9 mouse cellular contexts compared by ENCODE assay signal in the genomic region with DNA sequence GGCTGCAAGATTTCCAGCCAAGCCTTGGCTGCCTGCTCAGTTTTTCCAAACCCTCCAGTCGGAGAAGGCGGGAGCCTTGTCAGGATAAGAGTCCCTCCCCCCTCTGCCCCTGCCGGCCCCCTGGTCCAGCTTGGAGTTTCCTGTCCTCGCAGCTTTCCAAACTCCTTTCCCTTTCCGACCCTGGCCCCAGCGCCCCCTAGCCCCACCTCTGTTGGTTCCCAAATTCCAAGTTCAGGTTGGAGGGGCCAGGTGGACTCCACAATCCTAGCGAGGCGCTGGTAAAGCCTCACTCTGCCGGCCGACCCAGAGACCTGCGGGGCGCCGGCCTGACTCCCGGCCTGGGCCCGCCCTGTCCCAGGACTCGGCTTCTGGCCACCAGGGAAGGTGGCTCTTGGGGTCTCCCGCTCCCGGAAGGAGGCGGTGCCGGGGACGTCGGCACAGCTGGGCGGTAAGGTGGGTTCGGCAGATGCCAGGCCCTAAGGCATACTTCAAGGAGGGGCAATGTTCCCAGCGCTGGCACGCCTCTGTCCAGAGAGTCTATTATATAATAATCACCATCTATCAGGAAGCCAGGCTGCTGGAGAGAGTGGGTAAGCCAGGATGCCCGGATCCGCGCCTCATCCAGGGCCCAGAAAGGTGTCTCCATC. TPM values are rescaled to one million over a fixed set of nuclear protein-coding genes. Genes with fewer than 3 reads are reported as not detected.
A peak's percentile ranks its signal among the peaks of the same experiment; 100 is the strongest.
DNase-seq lines count a peak whose midpoint lies in the region; ATAC-seq and TF ChIP-seq lines count a peak whose summit lies in the region.
"Had no signal": no experiment of that assay in that cellular context is flagged by ENCODE, and none has a peak within 500 bp of the region (broad histone marks: within the 10 kb centered on the region; RNA-seq: fewer than 3 reads in every experiment).

No protein-coding gene starts in this region.

- under 1% methylated on average over 29 of the region's 29 CpGs for WGBS in hindbrain, embryonic 16.5 days
- under 1% methylated on average over 29 of the region's 29 CpGs for WGBS in midbrain, embryonic 10.5 days
- WGBS in stomach, postnatal 0 days = under 1% methylated on average over 28 of the region's 29 CpGs

- no peaks in the 10 kb centered on the region for H3K27me3 ChIP-seq in hindbrain, embryonic 16.5 days (replicated peaks; ENCODE audit: control insufficient read depth, insufficient read depth, low read length)
- H3K27me3 ChIP-seq in midbrain, embryonic 10.5 days (ENCODE audit: low read depth, poor library complexity, severe bottlenecking) = peaks cover 23% of the 10 kb centered on the region
- no peaks in the 10 kb centered on the region for H3K27me3 ChIP-seq in stomach, postnatal 0 days (ENCODE audit: control insufficient read depth, insufficient read depth, low read length)

- TF ChIP-seq EP300 in stomach, postnatal 0 days (optimal IDR thresholded peaks at IDR 0.05) = no peak

- peak; percentile 63 for ATAC-seq in hindbrain, embryonic 16.5 days
- peak; percentile 49 for ATAC-seq in stomach, postnatal 0 days (ENCODE audit: low FRiP score, low TSS enrichment)

- peaks cover 20% of the 10 kb centered on the region for H3K4me1 ChIP-seq in hindbrain, embryonic 16.5 days (ENCODE audit: control insufficient read depth, insufficient read depth, low read depth, low read length)
- H3K4me1 ChIP-seq in midbrain, embryonic 10.5 days = peaks cover 56% of the 10 kb centered on the region
- H3K4me1 ChIP-seq in stomach, postnatal 0 days (replicated peaks; ENCODE audit: control insufficient read depth, insufficient read depth) = no peaks in the 10 kb centered on the region

- peak overlapping the region; percentile 96 for H3K4me2 ChIP-seq in hindbrain, embryonic 16.5 days (ENCODE audit: low read length)
- peak overlapping the region; percentile 95 for H3K4me2 ChIP-seq in stomach, postnatal 0 days (replicated peaks; ENCODE audit: low read depth)

- H3K4me3 ChIP-seq in gastrocnemius, adult 2 months = peak overlapping the region; percentile 81
- H3K4me3 ChIP-seq in hindbrain, embryonic 16.5 days (ENCODE audit: low read length) = peak overlapping the region; percentile 65
- H3K4me3 ChIP-seq in midbrain, embryonic 10.5 days = peak overlapping the region; percentile 81
- H3K4me3 ChIP-seq in stomach, postnatal 0 days (ENCODE audit: low read depth, low read length) = peak overlapping the region; percentile 75

- peak overlapping the region; percentile 95 for H3K27ac ChIP-seq in gastrocnemius, adult 2 months
- H3K27ac ChIP-seq in hindbrain, embryonic 16.5 days (ENCODE audit: low read depth, low read length) = peak overlapping the region; percentile 98
- H3K27ac ChIP-seq in midbrain, embryonic 10.5 days (replicated peaks) = peak overlapping the region; percentile 95
- H3K27ac ChIP-seq in stomach, postnatal 0 days (replicated peaks) = peak overlapping the region; percentile 98

- TF ChIP-seq CTCF in gastrocnemius, adult 2 months (IDR thresholded peaks at IDR 0.05) = peak; percentile 23; the same call in 1 of the 2 replicates
- TF ChIP-seq CTCF in stomach, postnatal 0 days (IDR thresholded peaks at IDR 0.05; ENCODE audit: low read depth) = peak; percentile 43

- DNase-seq in adrenal gland, adult (ENCODE audit: inconsistent age in 2 of 2, low spot score in 1 of 2) = peak; percentile 88 to 94
- DNase-seq in adrenal gland, adult 8-10 months = no peak
- peak; percentile 83 for DNase-seq in cerebellum, adult 9-10 months
- DNase-seq in gastrocnemius, adult 2 months = peak; percentile 90
- peak; percentile 76 to 80 for DNase-seq in left cerebral cortex, postnatal 36 days (ENCODE audit: low spot score in 2 of 2)
- DNase-seq in midbrain, embryonic 10.5 days (ENCODE audit: low spot score) = peak; percentile 96
- DNase-seq in stomach, postnatal 0 days (ENCODE audit: low spot score) = peak; percentile 88

- H3K36me3 ChIP-seq in hindbrain, embryonic 16.5 days (ENCODE audit: control insufficient read depth, insufficient read depth, low read length) = no peaks in the 10 kb centered on the region
- H3K36me3 ChIP-seq in midbrain, embryonic 10.5 days = no peaks in the 10 kb centered on the region
- no peaks in the 10 kb centered on the region for H3K36me3 ChIP-seq in stomach, postnatal 0 days (ENCODE audit: control insufficient read depth, insufficient read depth, low read length)

- intact Hi-C loops in gastrocnemius, adult 2 months (cut with DNase I) = no loop called here
- intact Hi-C loops in left cerebral cortex, postnatal 36 days (cut with DNase I) = loop anchor here (1.0 to 2.0 kb wide), 2 partner anchors 20 to 25 kb away; partner anchors contain the start of gene Upk2

- peak overlapping the region; percentile 90 for H3K9ac ChIP-seq in hindbrain, embryonic 16.5 days (ENCODE audit: low read depth, low read length)
- peak overlapping the region; percentile 68 for H3K9ac ChIP-seq in stomach, postnatal 0 days (ENCODE audit: low read length)

- H3K9me3 ChIP-seq in hindbrain, embryonic 16.5 days (ENCODE audit: control insufficient read depth, low read length) = no peaks in the 10 kb centered on the region
- 0 out of 2 replicates have a peak, but pooled peaks cover 3% of the 10 kb centered on the region for H3K9me3 ChIP-seq in midbrain, embryonic 10.5 days (replicated peaks)
- no peaks in the 10 kb centered on the region for H3K9me3 ChIP-seq in stomach, postnatal 0 days (ENCODE audit: control insufficient read depth, low read length)

RNA-seq across cellular contexts. Expression of gene Bcl9l, which starts 3.5 kb away (rescaled TPM):
- total RNA-seq in adrenal gland, adult 8-10 months (2022) = 10 to 100 TPM; 48.9 to 76.1 (median 66.7) TPM
- 10 to 100 TPM; 38.3 to 43.6 TPM for total RNA-seq in gastrocnemius, adult 2 months (2021)
- polyA plus RNA-seq in hindbrain, embryonic 16.5 days (2015; fragmentation: Nextera tagmentation; extraction: Ambion mirVana) = 9.7 and 11.1 TPM in 2 replicates
- 10 to 100 TPM; 58.1 to 70.0 TPM for total RNA-seq in left cerebral cortex, postnatal 36 days (2021)
- 3.9 and 4.7 TPM in 2 replicates for polyA plus RNA-seq in midbrain, embryonic 10.5 days (2016; fragmentation: Nextera tagmentation; extraction: Ambion mirVana)
- polyA plus RNA-seq in stomach, postnatal 0 days (2015; fragmentation: Nextera tagmentation; extraction: Ambion mirVana) = 5.2 and 6.1 TPM in 2 replicates

RNA-seq across cellular contexts. Expression of gene Upk2, which starts 24.3 kb away (rescaled TPM):
- not detected for total RNA-seq in adrenal gland, adult 8-10 months (2022)
- under 1 TPM; 0.22 to 0.23 TPM for total RNA-seq in gastrocnemius, adult 2 months (2021)
- polyA plus RNA-seq in hindbrain, embryonic 16.5 days (2015; fragmentation: Nextera tagmentation; extraction: Ambion mirVana) = not detected in 2 replicates
- total RNA-seq in left cerebral cortex, postnatal 36 days (2021) = not detected
- not detected in 2 replicates for polyA plus RNA-seq in midbrain, embryonic 10.5 days (2016; fragmentation: Nextera tagmentation; extraction: Ambion mirVana)
- 5.4 and 7.0 TPM in 2 replicates for polyA plus RNA-seq in stomach, postnatal 0 days (2015; fragmentation: Nextera tagmentation; extraction: Ambion mirVana)
- total RNA-seq: layer of hippocampus, postnatal 25 days had no signal

RNA-seq across cellular contexts. Expression of gene Foxr1, which starts 38.1 kb away (rescaled TPM):
- total RNA-seq in adrenal gland, adult 8-10 months (2022) = not detected
- total RNA-seq in gastrocnemius, adult 2 months (2021) = not detected
- polyA plus RNA-seq in hindbrain, embryonic 16.5 days (2015; fragmentation: Nextera tagmentation; extraction: Ambion mirVana) = not detected in 2 replicates
- total RNA-seq in left cerebral cortex, postnatal 36 days (2021) = not detected
- polyA plus RNA-seq in midbrain, embryonic 10.5 days (2016; fragmentation: Nextera tagmentation; extraction: Ambion mirVana) = not detected in 2 replicates
- 0.05 TPM in 1 of 2 replicates, not detected in the other for polyA plus RNA-seq in stomach, postnatal 0 days (2015; fragmentation: Nextera tagmentation; extraction: Ambion mirVana)
- total RNA-seq: layer of hippocampus, postnatal 25 days had no signal
